Mouse (Mus musculus) kidney, adult 8-10 months (tissue): ENCODE measurements around the gene Ly6g6e.

ENCODE experiments used
- DNase-seq, 2 experiments: peaks; one replicate each; pipeline ENCODE4 v3.0.0; 2022

The Ly6g6e gene

GRCm38 (mm10) chr17:35077285-35077684, 583 bp downstream of the Ly6g6e start:
- no peak for DNase-seq

- DNase-seq: peak; percentile 63 to 69
Observed at GRCm38 (mm10) chr17:35077786-35078233, 1.1 kb downstream of the Ly6g6e start, which contains the start of gene Ly6g6d. Ly6g6d (minus strand) TSS chr17:35078065.

- DNase-seq: no peak
Observed at GRCm38 (mm10) chr17:35079778-35080177, 3.1 kb downstream of the Ly6g6e start.

- no peak for DNase-seq
Observed at GRCm38 (mm10) chr17:35080248-35080647, 3.5 kb downstream of the Ly6g6e start.

- DNase-seq: no peak
Observed at GRCm38 (mm10) chr17:35080710-35081109, 4.0 kb downstream of the Ly6g6e start.

DNA sequence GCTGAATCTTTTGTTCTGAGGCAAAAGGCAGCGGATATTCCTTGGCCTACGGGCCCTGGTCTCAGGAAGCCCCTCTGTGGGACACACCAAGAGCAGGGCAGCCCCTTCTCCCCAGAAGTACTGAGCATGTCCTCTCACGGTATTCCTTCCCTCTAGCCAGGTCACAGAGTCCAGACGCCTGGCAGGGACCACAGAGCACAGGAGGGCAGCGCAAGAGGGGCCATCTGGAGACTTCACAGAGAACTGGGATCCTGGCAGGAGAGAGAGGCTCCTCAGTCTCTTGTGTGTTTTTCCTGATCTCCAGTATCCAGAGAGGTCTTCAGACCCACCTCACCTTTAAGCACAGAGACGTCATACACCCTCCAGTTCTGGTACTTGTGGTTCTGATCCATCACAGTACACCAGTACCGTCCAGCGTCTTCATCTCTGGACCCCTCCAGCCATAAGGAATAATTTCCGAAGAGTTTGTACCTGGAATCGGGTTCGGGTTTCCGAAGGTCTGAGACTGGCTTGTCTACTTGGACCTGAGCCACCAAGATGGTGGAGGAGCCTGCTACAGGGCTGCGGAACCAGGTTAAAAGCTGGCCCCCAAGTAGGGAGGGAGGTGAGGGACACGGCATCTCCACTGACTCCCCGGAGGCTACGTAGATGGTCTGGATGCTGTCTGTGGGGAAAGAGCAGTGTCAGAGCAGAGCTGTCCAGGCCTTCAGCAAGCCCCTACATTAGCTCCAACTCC, 6.3 kb downstream of the Ly6g6e start:
- no peak for DNase-seq

DNA sequence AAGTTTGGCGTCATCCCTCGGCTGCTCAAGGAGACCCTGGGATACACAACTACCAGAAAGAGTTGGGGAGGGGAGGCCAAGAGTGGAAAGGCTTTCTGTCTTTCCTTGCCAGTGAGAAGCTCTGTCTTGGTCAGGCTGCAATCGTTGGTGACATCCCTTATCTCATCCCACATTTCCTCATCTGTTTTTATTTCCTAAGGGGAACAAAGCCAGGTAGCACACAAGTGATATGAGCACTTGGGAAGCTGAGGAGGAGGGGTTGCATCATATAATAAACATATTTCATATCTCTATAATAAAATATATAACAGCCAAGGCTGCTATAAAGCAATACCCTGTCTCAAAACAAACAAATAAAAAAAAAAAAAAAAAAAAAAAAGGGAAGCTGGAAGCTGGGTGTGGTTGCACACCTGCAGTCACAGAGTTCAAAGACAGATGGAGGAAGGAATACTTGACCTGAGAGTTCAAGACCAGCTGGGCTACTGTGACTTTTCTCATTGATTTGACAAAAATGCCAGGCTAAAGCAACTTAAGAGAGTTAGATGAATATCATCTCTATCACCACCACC, 7.3 kb downstream of the Ly6g6e start:
- no peak for DNase-seq

DNA sequence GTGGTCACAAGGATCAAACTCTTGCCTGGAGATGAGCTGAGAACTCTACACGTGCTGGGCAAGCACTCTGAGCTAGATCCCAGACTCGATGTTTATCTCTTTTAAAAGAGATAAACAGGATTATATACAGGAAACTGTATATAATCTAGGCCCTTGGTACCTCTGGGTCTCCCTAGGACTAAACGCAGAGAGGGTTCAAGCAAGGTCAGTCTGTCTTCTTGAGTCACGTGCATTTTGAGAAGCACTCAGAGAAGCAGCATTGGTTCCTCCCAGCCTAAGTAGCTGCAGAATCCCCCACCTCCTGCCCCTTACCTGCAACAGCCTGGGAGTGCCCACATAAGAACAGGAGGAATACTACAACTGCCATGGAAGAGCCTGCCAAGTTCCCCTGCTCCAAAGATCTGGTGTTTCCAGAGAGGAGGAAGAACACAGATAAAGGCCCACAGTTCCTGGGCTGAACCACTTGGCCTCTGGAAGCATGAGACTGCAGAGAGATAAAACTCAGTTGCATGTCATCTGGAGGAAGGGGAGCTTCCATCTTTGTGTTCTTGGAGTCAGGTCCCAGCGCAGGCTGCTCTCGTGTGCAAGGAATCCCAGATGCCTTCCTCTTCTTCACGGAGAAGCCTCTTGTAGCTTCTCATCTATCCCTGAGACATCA, 8.6 kb downstream of the Ly6g6e start, which contains the start of gene Ly6g6f:
Ly6g6f (minus strand) TSS at position 403 of the 658 bp plus-strand sequence.
- DNase-seq: no peak

- DNase-seq: no peak
Observed at GRCm38 (mm10) chr17:35088151-35088550, 11.4 kb downstream of the Ly6g6e start.

DNA sequence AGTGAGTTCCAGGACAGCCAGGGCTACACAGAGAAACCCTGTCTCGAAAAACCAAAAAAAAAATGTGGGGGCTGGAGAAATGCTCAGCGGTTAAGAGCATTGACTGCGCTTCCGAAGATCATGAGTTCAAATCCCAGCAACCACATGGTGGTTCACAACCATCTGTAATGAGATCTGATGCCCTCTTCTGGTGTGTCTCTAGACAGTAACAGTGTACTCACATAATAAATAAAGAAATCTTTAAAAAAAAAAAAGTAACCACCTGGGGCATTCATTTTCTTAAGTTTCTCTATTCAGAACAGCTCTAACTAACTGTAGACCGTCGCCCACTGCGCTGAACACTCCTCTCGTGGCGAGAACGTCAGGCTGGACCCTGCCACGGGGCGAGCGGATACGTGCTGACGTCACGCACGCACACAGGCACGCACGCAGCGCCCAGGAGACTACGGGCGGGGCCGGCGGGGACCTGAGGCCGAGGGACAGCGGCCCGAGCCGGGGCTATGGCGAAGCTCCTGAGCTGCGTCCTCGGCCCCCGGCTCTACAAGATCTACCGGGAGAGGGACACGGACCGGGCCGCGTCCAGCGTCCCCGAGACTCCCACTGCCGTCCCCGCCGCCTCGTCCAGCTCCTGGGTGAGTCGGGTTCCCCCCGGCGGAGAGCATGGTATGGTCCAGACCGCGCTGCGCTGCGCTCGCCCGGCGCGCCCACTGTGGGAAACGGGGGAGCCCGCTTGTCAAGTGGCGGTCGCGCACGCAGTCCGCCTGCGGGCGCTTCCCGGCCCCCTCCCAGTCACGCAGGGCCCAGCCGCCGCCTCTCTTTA, 12.3 kb downstream of the Ly6g6e start, which contains the start of gene Abhd16a:
Abhd16a (plus strand) TSS at position 439 of the 820 bp plus-strand sequence.
- DNase-seq: peak; percentile 91 to 93

DNA sequence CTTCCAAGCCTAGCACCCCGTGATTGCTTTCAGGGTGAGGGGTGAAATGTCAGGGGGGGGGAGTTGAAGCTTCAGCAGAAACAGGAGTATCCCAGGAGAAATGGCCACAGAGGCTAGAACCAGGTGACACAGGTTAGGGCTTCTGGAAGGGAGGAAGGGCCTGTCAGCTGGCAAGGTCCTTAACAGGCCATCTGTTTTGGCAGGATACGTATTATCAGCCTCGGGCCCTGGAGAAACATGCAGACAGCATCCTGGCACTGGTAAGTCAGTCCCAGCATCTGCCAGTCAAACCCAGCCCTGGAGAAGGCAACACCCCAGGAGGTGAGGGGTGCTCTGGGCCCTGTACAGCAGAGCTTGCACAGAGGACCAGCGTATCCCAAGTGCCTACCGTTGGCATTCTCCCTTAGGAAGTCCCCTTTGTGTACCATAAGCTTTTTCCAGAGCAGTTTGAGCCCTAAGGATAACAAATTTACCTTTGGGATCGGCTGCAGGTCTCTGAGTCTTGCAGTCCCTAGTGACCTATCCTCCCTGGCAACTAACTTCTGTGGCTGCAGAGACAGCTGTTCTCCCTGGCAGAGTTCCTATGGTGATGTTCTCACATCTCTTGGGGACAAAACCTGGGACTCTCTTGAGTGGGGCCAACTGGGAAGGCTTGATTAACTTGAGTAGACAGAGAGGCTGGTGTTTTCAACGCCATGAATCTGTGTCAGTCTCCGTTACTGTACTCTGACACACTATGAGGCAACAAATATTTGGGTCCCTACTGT, 13.6 kb downstream of the Ly6g6e start:
- DNase-seq: no peak

DNA sequence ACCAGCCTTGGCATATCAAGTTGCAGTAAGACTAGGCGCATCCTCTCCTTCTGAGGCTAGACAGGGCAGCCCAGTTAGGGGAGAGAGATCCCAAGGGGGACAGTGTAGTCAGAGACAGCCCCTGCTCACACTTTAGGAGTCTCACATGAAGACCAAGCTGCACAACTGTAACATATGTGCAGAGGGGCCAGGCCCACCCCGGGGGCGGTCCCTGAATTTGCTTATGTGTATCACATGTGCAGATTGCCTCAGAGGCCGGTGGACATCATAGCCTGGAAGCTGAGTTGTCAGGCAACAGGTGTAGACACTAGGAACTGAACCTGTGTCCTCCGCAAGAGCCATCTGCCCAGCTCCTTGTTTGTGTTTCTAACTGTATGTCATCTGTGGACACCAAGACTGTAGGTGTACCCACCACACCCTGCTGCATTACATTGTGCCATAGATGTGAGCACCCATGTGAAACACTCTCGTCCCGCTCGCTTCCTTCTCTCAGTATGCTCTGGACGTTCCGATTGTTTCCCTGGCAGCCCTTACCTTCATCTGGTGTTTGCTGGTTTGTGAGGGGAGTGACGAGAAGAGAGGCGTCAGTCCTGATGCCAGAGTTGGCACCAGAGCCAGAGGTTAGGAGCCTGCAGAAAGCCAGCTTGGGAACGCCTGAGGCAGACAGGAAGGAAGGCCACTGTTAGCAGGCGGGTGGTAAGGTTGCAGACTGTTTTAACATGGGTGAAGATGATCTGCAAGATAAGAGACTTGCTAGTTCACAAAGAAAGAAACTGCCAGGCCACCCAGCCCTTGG, 15.9 kb downstream of the Ly6g6e start:
- DNase-seq: no peak

- no peak for DNase-seq
Observed at GRCm38 (mm10) chr17:35094475-35095365, 18.0 kb downstream of the Ly6g6e start.

GRCm38 (mm10) chr17:35096597-35096996, 19.9 kb downstream of the Ly6g6e start:
- DNase-seq: no peak

DNA sequence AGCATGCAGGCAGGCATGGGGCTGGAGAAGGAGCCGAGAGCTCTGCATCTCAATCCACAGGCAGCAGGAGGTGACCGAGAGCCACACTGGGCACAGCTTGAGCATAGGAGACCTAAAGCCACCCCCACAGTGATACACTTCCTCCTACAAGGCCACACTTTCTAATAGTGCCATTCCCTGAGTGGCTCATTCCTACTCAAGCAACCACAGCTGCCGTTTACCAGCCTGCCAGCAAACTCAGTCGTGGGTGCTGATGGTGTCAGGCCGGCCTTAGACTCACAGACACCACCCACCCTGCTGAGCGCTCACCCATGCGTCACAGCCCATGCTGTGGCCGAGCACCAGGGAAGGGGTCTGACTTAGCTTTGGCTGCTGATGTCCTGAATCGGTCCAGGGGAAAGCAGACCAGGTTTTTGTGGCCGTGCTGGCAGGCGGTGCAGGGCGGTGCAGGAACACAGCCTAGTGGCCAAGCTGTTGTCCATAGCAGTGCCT, 20.5 kb downstream of the Ly6g6e start:
- DNase-seq: no peak

- DNase-seq: no peak
Observed at GRCm38 (mm10) chr17:35100196-35100765, 23.6 kb downstream of the Ly6g6e start.

DNA sequence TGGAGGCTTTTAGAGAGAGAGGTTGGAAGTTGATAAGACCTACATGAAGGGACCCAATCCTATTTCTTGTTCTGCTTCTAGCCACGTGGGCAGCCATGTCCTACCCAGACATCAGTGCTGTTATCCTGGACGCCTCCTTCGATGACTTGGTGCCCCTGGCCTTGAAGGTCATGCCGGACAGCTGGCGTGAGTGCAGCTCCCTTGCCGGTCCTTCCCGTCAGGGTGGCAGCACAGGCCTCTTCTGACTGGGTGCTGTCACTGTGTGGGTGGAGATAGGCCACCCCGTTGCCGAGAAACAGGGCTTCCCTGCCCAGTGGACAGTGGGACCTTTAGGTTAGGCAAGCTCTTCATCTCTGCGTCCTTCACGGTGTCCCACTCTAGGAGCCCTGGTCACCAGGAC, 24.5 kb downstream of the Ly6g6e start:
- no peak for DNase-seq

DNA sequence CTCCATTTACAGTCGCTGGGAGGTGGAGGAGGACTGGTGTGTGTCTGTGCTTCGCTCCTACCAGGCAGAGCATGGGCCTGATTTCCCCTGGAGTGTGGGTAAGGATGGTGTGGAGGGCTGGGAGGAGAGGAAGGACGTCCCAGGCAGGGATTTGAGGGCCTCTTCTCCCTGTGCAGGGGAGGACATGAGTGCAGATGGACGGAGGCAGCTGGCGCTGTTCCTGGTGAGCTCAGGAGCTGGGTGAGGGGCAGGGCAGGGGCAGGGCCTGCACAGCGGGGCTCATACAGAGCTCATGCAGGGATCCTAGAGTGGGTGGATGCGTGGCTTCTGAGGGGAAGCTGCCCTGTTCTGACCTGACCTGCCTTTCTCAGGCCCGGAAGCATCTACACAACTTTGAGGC, 25.6 kb downstream of the Ly6g6e start:
- DNase-seq: no peak

GRCm38 (mm10) chr17:35103221-35103690, 26.6 kb downstream of the Ly6g6e start:
- peak; percentile 75 to 82 for DNase-seq
